Mouse (Mus musculus) stomach, postnatal 0 days (tissue): Measurements from ENCODE around the gene Grm7. TPM values are rescaled to one million over a fixed set of nuclear protein-coding genes. Genes with fewer than 3 reads are reported as not detected.

Experiments
- ATAC-seq: fragments of 200-750 bp; cut with Nextera tagmentation; 2 replicates; pipeline ENCODE4 v1.8.0; 2017; ENCODE audit not compliant: low FRiP score, low TSS enrichment
- DNase-seq: peaks from one replicate; pipeline ENCODE4 v3.0.0-alpha.2; 2016; ENCODE audit warnings: low spot score
- H3K27ac ChIP-seq: fragments of 300-500 bp; sonication (generic); replicated peaks from 2 replicates; pipeline ENCODE4 v1.5.1; 2014; ENCODE audit warnings: mild to moderate bottlenecking, control low read depth
- H3K27me3 ChIP-seq: fragments of 300-500 bp; sonication (generic); 2 replicates; pipeline ENCODE4 v1.6.1; 2014; ENCODE audit warnings: low read length; ENCODE audit not compliant: control insufficient read depth, insufficient read depth
- H3K36me3 ChIP-seq: fragments of 300-500 bp; sonication (generic); 2 replicates; pipeline ENCODE4 v1.6.1; 2014; ENCODE audit warnings: low read length, mixed read lengths; ENCODE audit not compliant: control insufficient read depth, insufficient read depth
- H3K4me1 ChIP-seq: fragments of 300-500 bp; sonication (generic); replicated peaks from 2 replicates; pipeline ENCODE4 v1.6.1; 2014; ENCODE audit warnings: antibody characterized with exemption; ENCODE audit not compliant: control insufficient read depth, insufficient read depth
- H3K4me2 ChIP-seq: fragments of 300-500 bp; sonication (generic); replicated peaks from 2 replicates; pipeline ENCODE4 v1.6.1; 2014; ENCODE audit warnings: low read depth, mild to moderate bottlenecking, control low read depth, moderate library complexity
- H3K4me3 ChIP-seq: fragments of 300-500 bp; sonication (generic); 2 replicates; pipeline ENCODE4 v1.5.1; 2014; ENCODE audit warnings: low read depth, low read length, control low read depth
- H3K9ac ChIP-seq: fragments of 300-500 bp; sonication (generic); 2 replicates; pipeline ENCODE4 v1.6.1; 2014; ENCODE audit warnings: mild to moderate bottlenecking, low read length, control low read depth, mixed read lengths
- H3K9me3 ChIP-seq: fragments of 300-500 bp; sonication (generic); 2 replicates; pipeline ENCODE4 v1.6.1; 2016; ENCODE audit warnings: low read length; ENCODE audit not compliant: control insufficient read depth
- CTCF ChIP-seq: IDR thresholded peaks from 2 replicates; pipeline ENCODE4 v1.5.1; 2016; ENCODE audit warnings: antibody characterized with exemption, low read depth, mild to moderate bottlenecking, moderate library complexity
- EP300 ChIP-seq: optimal IDR thresholded peaks from 2 replicates; pipeline ENCODE3; 2016; ENCODE audit warnings: antibody characterized with exemption
- WGBS: fragments of 180-500 bp; shearing (Covaris S2); extraction: QIAGEN DNeasy Blood & Tissue Kit; methylation state at CpG from one replicate; pipeline ENCODE4 v1.1.7; 2014; 5-methylcytosine and 5-hydroxymethylcytosine counted together
- polyA plus RNA-seq: library from polyadenylated mRNA; unstranded; fragments of >200 nt; fragmentation: Nextera tagmentation; extraction: Ambion mirVana; gene quantifications from 2 replicates; pipeline ENCODE4 v1.2.1, GENCODE M21; 2015

Gene Grm7
- polyA plus RNA-seq, 1 experiment from 2014 or later = 0.57 TPM

GRCm38 (mm10) chr6:110792696-110793095, 147.3 kb downstream of the Grm7 start:
- Histone ChIP-seq H3K4me1 (no peaks in the 10 kb centered on the region), H3K4me3 (no peak overlapping the region), H3K27ac (no peak overlapping the region), H3K27me3 (no peaks in the 10 kb centered on the region), H3K9me3 (no peaks in the 10 kb centered on the region), H3K36me3 (no peaks in the 10 kb centered on the region), H3K4me2 (no peak overlapping the region), H3K9ac (no peak overlapping the region)
- 88% methylated on average over 2 of the region's 2 CpGs for WGBS
- TF ChIP-seq CTCF (no peak), EP300 (no peak)
- ATAC-seq (no peak), DNase-seq (no peak)

GRCm38 (mm10) chr6:110807481-110807880, 162.1 kb downstream of the Grm7 start:
- Histone ChIP-seq H3K27ac (no peak overlapping the region), H3K9me3 (no peaks in the 10 kb centered on the region), H3K4me3 (no peak overlapping the region), H3K9ac (no peak overlapping the region), H3K4me2 (no peak overlapping the region), H3K36me3 (no peaks in the 10 kb centered on the region), H3K27me3 (no peaks in the 10 kb centered on the region), H3K4me1 (no peaks in the 10 kb centered on the region)
- ATAC-seq = no peak
- WGBS = 70% methylated on average over 5 of the region's 5 CpGs
- no peak for DNase-seq
- TF ChIP-seq CTCF (no peak), EP300 (no peak)

GRCm38 (mm10) chr6:110812214-110812613, 166.8 kb downstream of the Grm7 start:
- TF ChIP-seq CTCF (no peak), EP300 (no peak)
- DNase-seq (no peak), ATAC-seq (no peak)
- H3K36me3 ChIP-seq = no peaks in the 10 kb centered on the region
- H3K27ac ChIP-seq = no peak overlapping the region
- no peaks in the 10 kb centered on the region for H3K27me3 ChIP-seq
- WGBS = 56% methylated on average over 5 of the region's 5 CpGs
- H3K4me2 ChIP-seq = no peak overlapping the region
- H3K4me3 ChIP-seq = no peak overlapping the region
- no peak overlapping the region for H3K9ac ChIP-seq
- no peaks in the 10 kb centered on the region for H3K9me3 ChIP-seq
- H3K4me1 ChIP-seq = no peaks in the 10 kb centered on the region

- H3K27me3 ChIP-seq = no peaks in the 10 kb centered on the region
- WGBS = 64% methylated on average over 2 of the region's 2 CpGs
- DNase-seq = no peak
- H3K9me3 ChIP-seq = no peaks in the 10 kb centered on the region
- no peak overlapping the region for H3K27ac ChIP-seq
- no peaks in the 10 kb centered on the region for H3K4me1 ChIP-seq
- H3K4me2 ChIP-seq = no peak overlapping the region
- H3K9ac ChIP-seq = no peak overlapping the region
- ATAC-seq = no peak
- no peak overlapping the region for H3K4me3 ChIP-seq
- H3K36me3 ChIP-seq = no peaks in the 10 kb centered on the region
- TF ChIP-seq EP300 (no peak), CTCF (no peak)
Observed at GRCm38 (mm10) chr6:110818236-110818635, 172.9 kb downstream of the Grm7 start.

- H3K27ac ChIP-seq = no peak overlapping the region
- H3K4me2 ChIP-seq = no peak overlapping the region
- no peak for DNase-seq
- H3K36me3 ChIP-seq = no peaks in the 10 kb centered on the region
- TF ChIP-seq CTCF = no peak
- TF ChIP-seq EP300 = no peak
- H3K4me3 ChIP-seq = no peak overlapping the region
- no peak for ATAC-seq
- no peaks in the 10 kb centered on the region for H3K9me3 ChIP-seq
- no peak overlapping the region for H3K9ac ChIP-seq
- H3K27me3 ChIP-seq = no peaks in the 10 kb centered on the region
- H3K4me1 ChIP-seq = no peaks in the 10 kb centered on the region
Observed at GRCm38 (mm10) chr6:110868311-110868710, 222.9 kb downstream of the Grm7 start.

- DNase-seq (no peak), ATAC-seq (no peak)
- Histone ChIP-seq H3K4me1 (no peaks in the 10 kb centered on the region), H3K9me3 (no peaks in the 10 kb centered on the region), H3K27me3 (no peaks in the 10 kb centered on the region), H3K9ac (no peak overlapping the region), H3K4me3 (no peak overlapping the region), H3K36me3 (no peaks in the 10 kb centered on the region), H3K27ac (no peak overlapping the region), H3K4me2 (no peak overlapping the region)
- 60% methylated on average over 5 of the region's 5 CpGs for WGBS
- TF ChIP-seq EP300 (no peak), CTCF (no peak)
Observed at GRCm38 (mm10) chr6:110982013-110982412, 336.6 kb downstream of the Grm7 start.
